Mouse (Mus musculus): Measurements from ENCODE around the gene Rpl35. TPM values are rescaled to one million over a fixed set of nuclear protein-coding genes. Genes with fewer than 3 reads are reported as not detected.

The Rpl35 gene
- total RNA-seq, 2 experiments from 2014 or later, result 298 to 299 TPM

DNA sequence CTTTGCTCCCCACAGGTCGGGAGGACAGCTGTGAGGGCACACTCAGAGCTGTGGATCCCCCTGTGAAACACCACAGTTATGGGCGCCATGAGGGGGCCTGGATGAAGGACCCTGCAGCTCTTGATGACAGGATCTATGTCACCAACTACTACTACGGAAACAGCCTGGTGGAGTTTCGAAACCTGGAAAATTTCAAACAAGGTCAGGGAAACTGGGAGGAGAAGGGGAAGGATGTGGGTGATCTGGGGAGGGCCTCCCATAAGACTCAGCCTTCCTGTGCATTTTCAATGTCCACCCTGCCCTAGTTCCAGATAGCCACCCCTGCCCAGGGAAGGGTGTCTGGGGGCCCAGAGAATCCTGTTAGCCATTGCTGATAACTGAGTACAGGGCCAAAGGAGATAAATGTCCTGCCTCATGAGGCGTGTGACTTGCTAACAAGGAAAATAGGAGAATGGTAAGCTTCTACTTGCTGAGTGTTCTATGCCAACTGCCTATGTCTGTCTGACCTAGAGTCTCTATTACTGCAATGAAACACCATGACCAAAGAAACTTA is 47.7 kb downstream of the Rpl35 start:
- intact Hi-C loops (cut with DNase I), result no loop called here
- DNase-seq (ENCODE audit: low spot score), result no peak

- intact Hi-C loops (cut with DNase I), result no loop called here
- DNase-seq (ENCODE audit: low spot score), result no peak
Observed at GRCm38 (mm10) chr2:38956062-38956461, 49.4 kb downstream of the Rpl35 start.

GRCm38 (mm10) chr2:38953152-38953883 is 52.1 kb downstream of the Rpl35 start:
- intact Hi-C loops (cut with DNase I), result no loop called here
- peak; percentile 48 for DNase-seq (ENCODE audit: low spot score)

Other genes starting within 250 kb of the Rpl35 start
- 1 to 10 TPM; 1.1 TPM for gene Nr6a1, start 77.9 kb downstream of the Rpl35 start, total RNA-seq (2021)
- gene Olfml2a, start 73.6 kb downstream of the Rpl35 start, total RNA-seq (2021), result 1 to 10 TPM; 5.2 to 6.3 TPM
- gene Wdr38, start 8.1 kb downstream of the Rpl35 start, total RNA-seq (2021), result under 1 TPM; 0.08 TPM
- gene Arpc5l, start 276 bp downstream of the Rpl35 start, total RNA-seq (2021), result 10 to 100 TPM; 81.8 to 87.5 TPM
- gene Golga1, start 59.9 kb upstream of the Rpl35 start, total RNA-seq (2021), result 10 to 100 TPM; 14.7 to 15.0 TPM
- gene Scai, start 185.1 kb upstream of the Rpl35 start, total RNA-seq (2021), result 1 to 10 TPM; 4.7 to 6.6 TPM
- 10 to 100 TPM; 55.8 to 62.0 TPM for gene Ppp6c, start 220.8 kb upstream of the Rpl35 start, total RNA-seq (2021)

Measured in heart, postnatal 25 days (tissue).